Mouse (Mus musculus): ENCODE measurements at regions not wholly inside any gene's neighbourhood (a gene's known extent, or its start where the extent isn't known, plus 50 kb on each side); places are given as distances from the start of the nearest gene placed in this dataset.

- no peak overlapping the region for H3K27ac ChIP-seq (ENCODE audit: low read length)
- H3K9me3 ChIP-seq (ENCODE audit: control insufficient read depth, low read length): no peaks in the 10 kb centered on the region
- H3K4me1 ChIP-seq (ENCODE audit: control insufficient read depth, insufficient read depth, low read length): no peaks in the 10 kb centered on the region; the same call in 1 of the 2 replicates
- ATAC-seq: peak; percentile 86
- no peak overlapping the region for H3K9ac ChIP-seq (ENCODE audit: low read depth, low read length)
- no peak overlapping the region for H3K4me2 ChIP-seq (ENCODE audit: low read depth, low read length)
- no peaks in the 10 kb centered on the region for H3K36me3 ChIP-seq (ENCODE audit: control insufficient read depth, insufficient read depth, low read length)
- WGBS: 64% methylated on average over 5 of the region's 5 CpGs
- H3K4me3 ChIP-seq (ENCODE audit: low read length): no peak overlapping the region
- no peaks in the 10 kb centered on the region for H3K27me3 ChIP-seq (replicated peaks; ENCODE audit: control insufficient read depth, insufficient read depth, low read length)
These were observed 58.7 kb downstream of the Mycn start for GRCm38 (mm10) chr12:12882931-12883553.

- Histone ChIP-seq H3K27ac (ENCODE audit: low read length) (no peak overlapping the region), H3K4me1 (ENCODE audit: control insufficient read depth, insufficient read depth, low read length) (no peaks in the 10 kb centered on the region; the same call in 1 of the 2 replicates), H3K4me3 (ENCODE audit: low read length) (no peak overlapping the region), H3K9me3 (ENCODE audit: control insufficient read depth, low read length) (no peaks in the 10 kb centered on the region), H3K27me3 (replicated peaks; ENCODE audit: control insufficient read depth, insufficient read depth, low read length) (no peaks in the 10 kb centered on the region), H3K9ac (ENCODE audit: low read depth, low read length) (no peak overlapping the region), H3K4me2 (ENCODE audit: low read depth, low read length) (no peak overlapping the region), H3K36me3 (ENCODE audit: control insufficient read depth, insufficient read depth, low read length) (no peaks in the 10 kb centered on the region)
- ATAC-seq: no peak
- 94% methylated on average over 2 of the region's 2 CpGs for WGBS
These were observed 63.7 kb downstream of the Mycn start for GRCm38 (mm10) chr12:12878031-12878430.

- H3K27me3 ChIP-seq (replicated peaks; ENCODE audit: control insufficient read depth, insufficient read depth, low read length): no peaks in the 10 kb centered on the region
- H3K9ac ChIP-seq (ENCODE audit: low read depth, low read length): no peak overlapping the region
- H3K9me3 ChIP-seq (ENCODE audit: control insufficient read depth, low read length): no peaks in the 10 kb centered on the region
- 68% methylated on average over 5 of the region's 5 CpGs for WGBS
- H3K4me3 ChIP-seq (ENCODE audit: low read length): no peak overlapping the region
- no peaks in the 10 kb centered on the region for H3K36me3 ChIP-seq (ENCODE audit: control insufficient read depth, insufficient read depth, low read length)
- H3K27ac ChIP-seq (ENCODE audit: low read length): no peak overlapping the region
- H3K4me2 ChIP-seq (ENCODE audit: low read depth, low read length): no peak overlapping the region
- peaks cover 2% of the 10 kb centered on the region; the same call in 1 of the 2 replicates for H3K4me1 ChIP-seq (ENCODE audit: control insufficient read depth, insufficient read depth, low read length)
- ATAC-seq: 0 out of 2 replicates have a peak, but pooled peaks have one; percentile 22
These were observed 64.2 kb downstream of the Mycn start for GRCm38 (mm10) chr12:12877539-12877938.

- WGBS: 78% methylated on average over 12 of the region's 12 CpGs
- peaks cover 3% of the 10 kb centered on the region; the same call in 1 of the 2 replicates for H3K4me1 ChIP-seq (ENCODE audit: control insufficient read depth, insufficient read depth, low read length)
- H3K27me3 ChIP-seq (replicated peaks; ENCODE audit: control insufficient read depth, insufficient read depth, low read length): no peaks in the 10 kb centered on the region
- no peaks in the 10 kb centered on the region for H3K9me3 ChIP-seq (ENCODE audit: control insufficient read depth, low read length)
- no peak overlapping the region for H3K4me3 ChIP-seq (ENCODE audit: low read length)
- no peak overlapping the region for H3K9ac ChIP-seq (ENCODE audit: low read depth, low read length)
- H3K4me2 ChIP-seq (ENCODE audit: low read depth, low read length): no peak overlapping the region
- ATAC-seq: no peak
- H3K36me3 ChIP-seq (ENCODE audit: control insufficient read depth, insufficient read depth, low read length): no peaks in the 10 kb centered on the region
- no peak overlapping the region for H3K27ac ChIP-seq (ENCODE audit: low read length)
These were observed 65.6 kb downstream of the Mycn start for GRCm38 (mm10) chr12:12875976-12876745.

- 88% methylated on average over 11 of the region's 11 CpGs for WGBS
- H3K4me3 ChIP-seq (ENCODE audit: low read length): no peak overlapping the region
- peaks cover 3% of the 10 kb centered on the region; the same call in 1 of the 2 replicates for H3K4me1 ChIP-seq (ENCODE audit: control insufficient read depth, insufficient read depth, low read length)
- no peak overlapping the region for H3K9ac ChIP-seq (ENCODE audit: low read depth, low read length)
- H3K9me3 ChIP-seq (ENCODE audit: control insufficient read depth, low read length): no peaks in the 10 kb centered on the region
- no peaks in the 10 kb centered on the region for H3K36me3 ChIP-seq (ENCODE audit: control insufficient read depth, insufficient read depth, low read length)
- H3K27me3 ChIP-seq (replicated peaks; ENCODE audit: control insufficient read depth, insufficient read depth, low read length): no peaks in the 10 kb centered on the region
- no peak overlapping the region for H3K27ac ChIP-seq (ENCODE audit: low read length)
- H3K4me2 ChIP-seq (ENCODE audit: low read depth, low read length): no peak overlapping the region
- 0 out of 2 replicates have a peak, but pooled peaks have one; percentile 21 for ATAC-seq
These were observed 68.2 kb downstream of the Mycn start for GRCm38 (mm10) chr12:12873551-12873950.

- H3K4me2 ChIP-seq (ENCODE audit: low read depth, low read length): no peak overlapping the region
- H3K9ac ChIP-seq (ENCODE audit: low read depth, low read length): no peak overlapping the region
- no peaks in the 10 kb centered on the region for H3K36me3 ChIP-seq (ENCODE audit: control insufficient read depth, insufficient read depth, low read length)
- ATAC-seq: peak; percentile 61
- H3K4me1 ChIP-seq (ENCODE audit: control insufficient read depth, insufficient read depth, low read length): peaks cover 3% of the 10 kb centered on the region; the same call in 1 of the 2 replicates
- no peaks in the 10 kb centered on the region for H3K9me3 ChIP-seq (ENCODE audit: control insufficient read depth, low read length)
- no peak overlapping the region for H3K4me3 ChIP-seq (ENCODE audit: low read length)
- 35% methylated on average over 4 of the region's 4 CpGs for WGBS
- no peaks in the 10 kb centered on the region for H3K27me3 ChIP-seq (replicated peaks; ENCODE audit: control insufficient read depth, insufficient read depth, low read length)
- no peak overlapping the region for H3K27ac ChIP-seq (ENCODE audit: low read length)
These were observed 68.7 kb downstream of the Mycn start for GRCm38 (mm10) chr12:12872974-12873373.

- Histone ChIP-seq H3K9ac (ENCODE audit: low read depth, low read length) (no peak overlapping the region), H3K4me2 (ENCODE audit: low read depth, low read length) (no peak overlapping the region), H3K4me1 (ENCODE audit: control insufficient read depth, insufficient read depth, low read length) (peaks cover 3% of the 10 kb centered on the region; the same call in 1 of the 2 replicates), H3K36me3 (ENCODE audit: control insufficient read depth, insufficient read depth, low read length) (no peaks in the 10 kb centered on the region), H3K27me3 (replicated peaks; ENCODE audit: control insufficient read depth, insufficient read depth, low read length) (no peaks in the 10 kb centered on the region), H3K9me3 (ENCODE audit: control insufficient read depth, low read length) (no peaks in the 10 kb centered on the region), H3K27ac (ENCODE audit: low read length) (no peak overlapping the region), H3K4me3 (ENCODE audit: low read length) (no peak overlapping the region)
- no peak for ATAC-seq
- 74% methylated on average over 4 of the region's 4 CpGs for WGBS
These were observed 70.4 kb downstream of the Mycn start for GRCm38 (mm10) chr12:12871272-12871671.

GRCm38 (mm10) chr12:12866590-12866989 is 75.1 kb downstream of the Mycn start:
- no peak overlapping the region for H3K9ac ChIP-seq (ENCODE audit: low read depth, low read length)
- no peak overlapping the region for H3K4me3 ChIP-seq (ENCODE audit: low read length)
- peak; percentile 68 for ATAC-seq
- H3K4me2 ChIP-seq (ENCODE audit: low read depth, low read length): peak overlapping the region; percentile 16; the same call in 1 of the 2 replicates
- no peaks in the 10 kb centered on the region for H3K4me1 ChIP-seq (ENCODE audit: control insufficient read depth, insufficient read depth, low read length)
- no peaks in the 10 kb centered on the region for H3K27me3 ChIP-seq (replicated peaks; ENCODE audit: control insufficient read depth, insufficient read depth, low read length)
- WGBS: 60% methylated on average over 10 of the region's 10 CpGs
- H3K9me3 ChIP-seq (ENCODE audit: control insufficient read depth, low read length): no peaks in the 10 kb centered on the region
- no peak overlapping the region for H3K27ac ChIP-seq (ENCODE audit: low read length)
- H3K36me3 ChIP-seq (ENCODE audit: control insufficient read depth, insufficient read depth, low read length): no peaks in the 10 kb centered on the region

GRCm38 (mm10) chr12:12850681-12851080 is 91.0 kb downstream of the Mycn start:
- Histone ChIP-seq H3K27me3 (replicated peaks; ENCODE audit: control insufficient read depth, insufficient read depth, low read length) (no peaks in the 10 kb centered on the region), H3K9ac (ENCODE audit: low read depth, low read length) (no peak overlapping the region), H3K27ac (ENCODE audit: low read length) (no peak overlapping the region), H3K4me1 (ENCODE audit: control insufficient read depth, insufficient read depth, low read length) (no peaks in the 10 kb centered on the region), H3K36me3 (ENCODE audit: control insufficient read depth, insufficient read depth, low read length) (no peaks in the 10 kb centered on the region), H3K9me3 (ENCODE audit: control insufficient read depth, low read length) (no peaks in the 10 kb centered on the region), H3K4me2 (ENCODE audit: low read depth, low read length) (no peak overlapping the region), H3K4me3 (ENCODE audit: low read length) (no peak overlapping the region)
- 32% methylated on average over 2 of the region's 2 CpGs for WGBS
- no peak for ATAC-seq

All from intestine, embryonic 16.5 days (tissue).